Mouse (Mus musculus) liver, adult 2 months (tissue): ENCODE results near the gene Wnt1. TPM values are rescaled to one million over a fixed set of nuclear protein-coding genes. Genes with fewer than 3 reads are reported as not detected.

Experiments
- DNase-seq: peaks from one replicate; pipeline ENCODE4 v3.0.0-alpha.2; 2011; ENCODE audit warnings: low read depth, low spot score; ENCODE audit errors: extremely low read depth
- H3K27ac ChIP-seq: fragments of 200-500 bp; replicated peaks from 2 replicates; pipeline ENCODE4 v1.5.1; 2012; ENCODE audit warnings: low read depth, mild to moderate bottlenecking, control low read depth, inconsistent platforms, low read length; ENCODE audit not compliant: insufficient read depth
- H3K27me3 ChIP-seq: fragments of 200-500 bp; 2 replicates; pipeline ENCODE4 v1.6.1; 2012; ENCODE audit warnings: mild to moderate bottlenecking, moderate library complexity, low read length, inconsistent platforms; ENCODE audit not compliant: control insufficient read depth, insufficient read depth
- H3K36me3 ChIP-seq: fragments of 200-500 bp; 2 replicates; pipeline ENCODE4 v1.6.1; 2012; ENCODE audit warnings: low read length, inconsistent platforms; ENCODE audit not compliant: control insufficient read depth, insufficient read depth
- H3K4me1 ChIP-seq: fragments of 200-500 bp; 2 replicates; pipeline ENCODE4 v1.6.1; 2011; ENCODE audit warnings: low read length; ENCODE audit not compliant: control insufficient read depth, insufficient read depth
- H3K4me3 ChIP-seq: fragments of 200-500 bp; 2 replicates; pipeline ENCODE4 v1.5.1; 2011; ENCODE audit warnings: low read depth, mild to moderate bottlenecking, control low read depth, low read length, moderate library complexity; ENCODE audit not compliant: insufficient read depth
- H3K79me2 ChIP-seq: fragments of 200-500 bp; 2 replicates; pipeline ENCODE4 v1.6.1; 2012; ENCODE audit warnings: inconsistent platforms, mild to moderate bottlenecking, low read length, moderate library complexity; ENCODE audit not compliant: control insufficient read depth, insufficient read depth
- H3K9ac ChIP-seq: fragments of 200-500 bp; 2 replicates; pipeline ENCODE4 v1.6.1; 2012; ENCODE audit warnings: low read depth, mild to moderate bottlenecking, control low read depth, inconsistent platforms, low read length
- CTCF ChIP-seq: fragments of 200-500 bp; IDR thresholded peaks from 2 replicates; pipeline ENCODE4 v1.5.1; 2011; ENCODE audit warnings: low read depth, low read length, control low read depth
- POLR2A ChIP-seq: fragments of 200-500 bp; IDR thresholded peaks from 2 replicates; pipeline ENCODE4 v1.6.1; 2011; ENCODE audit warnings: low read length, control low read depth; ENCODE audit not compliant: insufficient read depth; ENCODE audit errors: extremely low read depth
- WGBS: fragments of 180-500 bp; shearing (Covaris S2); methylation state at CpG from one replicate; pipeline ENCODE4 v1.1.7; 2018; 5-methylcytosine and 5-hydroxymethylcytosine counted together
- polyA plus RNA-seq: library from polyadenylated mRNA; depleted of rRNA; stranded (reverse); fragments of >200 nt; gene quantifications from 2 replicates; pipeline ENCODE4 v1.2.3, GENCODE M21; 2012; rRNA removed
- total RNA-seq: library from RNA; depleted of rRNA; stranded (reverse); fragments of >200 nt; gene quantifications from 2 replicates; pipeline ENCODE4 v1.2.3, GENCODE M21; 2014; rRNA removed

Wnt1 gene
- total and polyA plus RNA-seq, 2 experiments, result not detected

DNA sequence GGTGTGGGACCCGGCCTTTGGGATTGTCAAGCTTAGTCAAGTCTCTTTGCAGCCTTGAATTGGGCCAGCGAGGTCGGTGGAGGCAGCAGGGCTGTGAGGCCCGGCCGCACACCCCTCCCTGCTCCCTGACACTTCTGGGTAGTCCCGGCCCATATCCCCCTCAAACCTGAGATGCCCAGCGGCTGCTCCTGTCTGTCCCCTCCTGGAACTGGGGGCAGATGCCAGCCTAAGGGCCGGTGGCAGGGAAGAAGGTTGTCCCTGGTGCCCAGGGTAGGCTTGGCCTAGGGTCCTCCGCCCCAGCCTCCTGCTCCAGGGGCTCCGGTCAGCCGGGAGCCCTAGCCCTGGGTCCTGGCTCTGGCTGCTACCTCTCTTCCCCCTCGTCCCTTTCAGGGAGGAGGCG lies 44.4 kb downstream of the Wnt1 start:
- DNase-seq, result no peak
- Histone ChIP-seq H3K79me2 (peaks cover 10% of the 10 kb centered on the region; the same call in 1 of the 2 replicates), H3K27ac (no peak overlapping the region), H3K27me3 (no peaks in the 10 kb centered on the region), H3K9ac (no peak overlapping the region), H3K4me1 (no peaks in the 10 kb centered on the region; the same call in 1 of the 2 replicates), H3K36me3 (peaks cover 36% of the 10 kb centered on the region), H3K4me3 (no peak overlapping the region)
- 85% methylated on average over 13 of the region's 13 CpGs for WGBS
- no peak for TF ChIP-seq POLR2A
- TF ChIP-seq CTCF, result no peak

DNA sequence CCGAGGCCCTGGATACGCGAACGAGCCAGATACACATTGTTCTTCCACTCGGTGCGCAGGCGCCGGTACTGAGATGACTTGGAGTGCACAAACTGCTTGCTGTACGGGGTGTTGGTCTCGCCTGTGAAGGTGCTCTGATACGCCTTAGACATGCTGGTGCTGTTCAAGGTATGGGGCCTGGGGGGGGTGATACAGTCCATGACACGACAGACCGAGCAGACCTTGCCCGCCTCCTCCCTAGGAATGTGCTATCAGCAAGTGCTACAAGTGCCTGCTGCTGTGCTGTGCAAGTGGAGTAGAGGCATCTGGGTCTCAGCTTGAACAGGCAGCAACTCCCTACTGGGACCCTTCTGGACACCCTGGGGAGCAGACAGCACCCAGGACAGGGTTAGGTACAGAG lies 45.6 kb downstream of the Wnt1 start:
- Histone ChIP-seq H3K36me3 (peaks cover 36% of the 10 kb centered on the region), H3K27me3 (no peaks in the 10 kb centered on the region), H3K4me3 (no peak overlapping the region), H3K4me1 (no peaks in the 10 kb centered on the region; the same call in 1 of the 2 replicates), H3K27ac (no peak overlapping the region), H3K9ac (no peak overlapping the region), H3K79me2 (no peaks in the 10 kb centered on the region)
- no peak for DNase-seq
- no peak for TF ChIP-seq CTCF
- no peak for TF ChIP-seq POLR2A
- WGBS, result 97% methylated on average over 14 of the region's 14 CpGs

DNA sequence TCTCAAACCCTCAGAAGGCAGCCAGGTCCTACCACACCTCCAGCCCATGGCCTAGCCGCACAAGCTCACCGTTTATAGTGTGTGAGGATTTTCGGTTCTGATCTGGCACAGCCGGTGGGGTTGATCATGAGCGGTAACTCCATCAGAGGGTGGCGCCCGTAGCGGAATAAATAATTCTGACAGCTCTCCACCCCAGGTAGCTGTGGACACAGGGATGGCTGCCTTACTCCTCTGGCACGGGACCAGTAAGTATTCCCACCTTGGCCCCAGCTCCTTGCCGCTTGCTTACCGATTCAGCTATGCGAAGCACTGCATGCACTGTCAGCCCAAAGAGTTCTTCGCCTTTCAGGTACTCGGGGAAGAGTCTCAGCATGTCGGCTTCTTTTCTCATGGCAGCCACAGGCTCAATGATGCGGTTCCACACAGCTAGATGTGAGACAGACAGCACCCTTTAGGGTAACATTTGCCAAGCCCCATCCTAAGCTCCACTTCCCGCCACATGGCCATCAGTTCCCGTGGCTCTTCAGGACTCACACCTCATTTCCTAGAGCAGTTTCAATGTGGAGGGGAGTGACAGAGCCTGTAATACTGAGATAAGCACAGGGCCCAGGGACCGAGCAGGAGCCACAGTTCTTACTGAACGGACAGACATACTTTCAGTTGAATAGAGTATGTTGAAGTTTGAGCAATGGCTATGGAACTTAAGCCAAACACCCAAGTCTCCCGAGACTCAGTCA lies 47.5 kb downstream of the Wnt1 start:
- no peak for TF ChIP-seq POLR2A
- TF ChIP-seq CTCF, result no peak
- DNase-seq, result no peak
- no peak overlapping the region for H3K4me3 ChIP-seq
- no peak overlapping the region for H3K9ac ChIP-seq
- no peak overlapping the region for H3K27ac ChIP-seq
- no peaks in the 10 kb centered on the region for H3K27me3 ChIP-seq
- H3K79me2 ChIP-seq, result no peaks in the 10 kb centered on the region
- 94% methylated on average over 21 of the region's 21 CpGs for WGBS
- peaks cover 43% of the 10 kb centered on the region for H3K36me3 ChIP-seq
- no peaks in the 10 kb centered on the region for H3K4me1 ChIP-seq

DNA sequence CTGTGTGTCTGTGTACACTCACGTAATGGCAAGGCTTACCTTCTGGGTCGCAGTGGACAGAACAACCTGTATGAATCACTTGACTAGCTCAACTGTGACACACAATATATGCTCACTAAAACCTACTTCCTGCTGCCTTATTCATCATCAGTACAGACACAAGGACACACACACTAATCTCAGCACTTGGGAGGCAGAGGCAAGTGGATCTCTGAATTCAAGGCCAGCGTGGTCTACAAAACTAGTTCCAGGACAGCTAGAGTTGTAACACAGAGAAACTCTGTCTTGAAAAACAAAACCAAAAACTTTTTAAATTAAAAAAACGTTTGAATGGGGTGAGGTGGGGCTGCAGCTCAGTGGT lies 48.1 kb downstream of the Wnt1 start:
- 75% methylated on average over 4 of the region's 4 CpGs for WGBS
- no peak for DNase-seq
- Histone ChIP-seq H3K4me3 (no peak overlapping the region), H3K79me2 (no peaks in the 10 kb centered on the region), H3K27me3 (no peaks in the 10 kb centered on the region), H3K9ac (no peak overlapping the region), H3K36me3 (peaks cover 45% of the 10 kb centered on the region), H3K27ac (no peak overlapping the region), H3K4me1 (no peaks in the 10 kb centered on the region)
- no peak for TF ChIP-seq CTCF
- TF ChIP-seq POLR2A, result no peak

DNA sequence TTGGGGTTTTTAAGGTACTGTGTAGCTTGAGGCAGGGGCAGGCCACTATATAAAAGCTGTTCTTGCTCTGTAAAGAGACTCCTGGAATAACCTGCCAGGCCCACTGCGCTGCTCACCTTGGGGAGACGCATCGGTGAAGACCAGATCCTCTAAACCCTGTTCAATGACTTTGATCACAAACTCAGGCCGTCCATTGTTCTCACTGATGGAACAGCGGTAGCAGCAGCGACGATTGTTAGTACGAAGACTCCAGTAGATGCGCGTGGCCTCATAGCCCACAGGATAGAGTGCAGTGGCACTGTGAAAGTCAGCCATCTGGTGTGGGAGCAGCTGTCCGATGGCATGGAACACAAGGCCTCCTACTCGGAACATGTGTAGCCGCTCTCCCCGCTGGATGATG lies 49.5 kb downstream of the Wnt1 start:
- no peaks in the 10 kb centered on the region for H3K4me1 ChIP-seq
- 97% methylated on average over 14 of the region's 14 CpGs for WGBS
- TF ChIP-seq CTCF (no peak), POLR2A (no peak)

DNA sequence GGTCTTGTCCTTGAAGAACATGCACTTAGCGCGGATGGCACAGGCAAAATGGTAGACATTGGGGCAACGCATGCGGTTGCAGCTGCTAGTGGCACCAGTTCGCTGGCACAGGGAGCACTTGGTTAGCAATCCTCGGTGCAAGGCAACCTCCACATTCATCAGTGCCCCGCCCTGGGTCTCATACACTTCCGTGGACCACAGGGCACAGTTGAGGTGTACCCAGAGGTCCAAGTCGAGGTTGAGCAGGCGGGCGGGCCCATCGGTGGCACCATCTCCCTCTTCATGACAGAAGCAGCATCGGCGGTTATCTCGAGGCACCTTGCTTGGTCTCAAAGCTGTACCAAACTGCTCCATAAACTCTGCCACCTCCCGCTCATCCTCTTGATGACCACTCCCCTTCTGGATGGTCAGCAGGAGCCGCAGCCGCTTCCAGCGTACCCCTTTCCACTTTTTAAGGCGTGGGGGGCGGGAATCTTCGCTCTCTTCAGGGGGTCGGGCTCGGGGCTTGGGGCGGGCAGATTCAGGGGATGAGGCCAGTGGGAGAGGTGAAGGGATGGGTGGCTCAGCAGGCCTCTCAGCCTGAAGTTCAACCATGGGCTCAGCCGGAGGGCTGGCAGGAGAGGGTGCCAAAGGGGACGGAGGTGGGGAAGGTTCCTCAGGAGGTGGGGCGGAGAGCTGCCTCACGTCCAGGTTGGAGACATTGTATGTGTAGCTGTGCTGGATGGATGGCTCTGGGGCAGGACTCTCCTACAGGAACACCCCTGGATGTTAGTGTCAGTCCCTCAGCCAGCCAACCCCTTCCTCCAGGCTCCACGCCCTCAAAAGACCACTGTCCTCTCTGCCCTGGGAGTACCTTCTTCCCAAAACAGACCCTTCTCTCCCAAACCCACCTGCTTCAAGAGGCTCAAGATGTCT lies 50.3 kb downstream of the Wnt1 start:
- H3K9ac ChIP-seq, result no peak overlapping the region
- no peaks in the 10 kb centered on the region for H3K4me1 ChIP-seq
- peaks cover 46% of the 10 kb centered on the region for H3K36me3 ChIP-seq
- no peaks in the 10 kb centered on the region for H3K79me2 ChIP-seq
- H3K27me3 ChIP-seq, result no peaks in the 10 kb centered on the region
- DNase-seq, result no peak
- 94% methylated on average over 30 of the region's 30 CpGs for WGBS
- H3K27ac ChIP-seq, result no peak overlapping the region
- H3K4me3 ChIP-seq, result no peak overlapping the region
- TF ChIP-seq POLR2A, result no peak
- no peak for TF ChIP-seq CTCF

More for the DNA sequence above, 49.5 kb downstream of the Wnt1 start:
- DNase-seq, result no peak
- H3K79me2 ChIP-seq, result no peaks in the 10 kb centered on the region
- H3K4me3 ChIP-seq, result no peak overlapping the region
- peaks cover 49% of the 10 kb centered on the region for H3K36me3 ChIP-seq
- no peak overlapping the region for H3K9ac ChIP-seq
- H3K27me3 ChIP-seq, result no peaks in the 10 kb centered on the region
- no peak overlapping the region for H3K27ac ChIP-seq

Other genes starting within 250 kb of the Wnt1 start
- gene Ccnt1, start 218.9 kb upstream of the Wnt1 start, total RNA-seq, result 13.5 and 13.8 TPM in 2 replicates
- 5.4 and 7.4 TPM in 2 replicates for gene Ccnt1, start 218.9 kb upstream of the Wnt1 start, polyA plus RNA-seq
- not detected in 2 replicates for gene 4930415O20Rik, start 218.9 kb upstream of the Wnt1 start, total RNA-seq
- gene 4930415O20Rik, start 218.9 kb upstream of the Wnt1 start, polyA plus RNA-seq, result not detected in 2 replicates
- 8.9 and 11.8 TPM in 2 replicates for gene Adcy6, start 179.8 kb upstream of the Wnt1 start, total RNA-seq
- 13.7 and 16.3 TPM in 2 replicates for gene Adcy6, start 179.8 kb upstream of the Wnt1 start, polyA plus RNA-seq
- gene Cacnb3, start 159.0 kb upstream of the Wnt1 start, total RNA-seq, result 0.27 and 0.28 TPM in 2 replicates
- 0.75 and 0.86 TPM in 2 replicates for gene Cacnb3, start 159.0 kb upstream of the Wnt1 start, polyA plus RNA-seq
- gene Ddx23, start 127.0 kb upstream of the Wnt1 start, total RNA-seq, result 27.6 and 33.9 TPM in 2 replicates
- gene Ddx23, start 127.0 kb upstream of the Wnt1 start, polyA plus RNA-seq, result 15.4 and 18.8 TPM in 2 replicates
- 20.0 and 23.2 TPM in 2 replicates for gene Rnd1, start 112.4 kb upstream of the Wnt1 start, total RNA-seq
- gene Rnd1, start 112.4 kb upstream of the Wnt1 start, polyA plus RNA-seq, result 7.4 and 21.3 TPM in 2 replicates
- not detected in 2 replicates for gene Ccdc65, start 81.7 kb upstream of the Wnt1 start, total RNA-seq
- not detected in 2 replicates for gene Ccdc65, start 81.7 kb upstream of the Wnt1 start, polyA plus RNA-seq
- 22.4 and 26.6 TPM in 2 replicates for gene Fkbp11, start 61.7 kb upstream of the Wnt1 start, total RNA-seq
- gene Fkbp11, start 61.7 kb upstream of the Wnt1 start, polyA plus RNA-seq, result 12.2 and 22.4 TPM in 2 replicates
- gene Arf3, start 26.6 kb upstream of the Wnt1 start, total RNA-seq, result 10.5 and 14.0 TPM in 2 replicates
- 41.3 and 43.0 TPM in 2 replicates for gene Arf3, start 26.6 kb upstream of the Wnt1 start, polyA plus RNA-seq
- gene Wnt10b, start 11.7 kb upstream of the Wnt1 start, total RNA-seq, result 0.47 TPM in 1 of 2 replicates, not detected in the other
- not detected in 2 replicates for gene Wnt10b, start 11.7 kb upstream of the Wnt1 start, polyA plus RNA-seq
- gene Ddn, start 19.6 kb downstream of the Wnt1 start, total RNA-seq, result 0.13 TPM in 1 of 2 replicates, not detected in the other
- gene Ddn, start 19.6 kb downstream of the Wnt1 start, polyA plus RNA-seq, result not detected in 2 replicates
- gene Prkag1, start 41.7 kb downstream of the Wnt1 start, total RNA-seq, result 40.1 and 41.4 TPM in 2 replicates
- 35.6 and 37.7 TPM in 2 replicates for gene Prkag1, start 41.7 kb downstream of the Wnt1 start, polyA plus RNA-seq
- 6.6 and 10.1 TPM in 2 replicates for gene Kmt2d, start 81.3 kb downstream of the Wnt1 start, total RNA-seq
- gene Kmt2d, start 81.3 kb downstream of the Wnt1 start, polyA plus RNA-seq, result 7.1 and 10.3 TPM in 2 replicates
- 0.94 and 1.8 TPM in 2 replicates for gene Rhebl1, start 104.7 kb downstream of the Wnt1 start, total RNA-seq
- 0.35 and 0.37 TPM in 2 replicates for gene Rhebl1, start 104.7 kb downstream of the Wnt1 start, polyA plus RNA-seq
- gene Dhh, start 108.7 kb downstream of the Wnt1 start, total RNA-seq, result under 0.01 and 0.13 TPM in 2 replicates
- 0.18 and 0.45 TPM in 2 replicates for gene Dhh, start 108.7 kb downstream of the Wnt1 start, polyA plus RNA-seq
- gene Lmbr1l, start 128.4 kb downstream of the Wnt1 start, total RNA-seq, result 24.3 and 28.8 TPM in 2 replicates
- 21.3 and 32.4 TPM in 2 replicates for gene Lmbr1l, start 128.4 kb downstream of the Wnt1 start, polyA plus RNA-seq
- gene Tuba1b, start 144.7 kb downstream of the Wnt1 start, total RNA-seq, result 49.9 and 99.4 TPM in 2 replicates
- 151 and 183 TPM in 2 replicates for gene Tuba1b, start 144.7 kb downstream of the Wnt1 start, polyA plus RNA-seq
- not detected in 2 replicates for gene Gm49450, start 163.7 kb downstream of the Wnt1 start, total RNA-seq
- gene Gm49450, start 163.7 kb downstream of the Wnt1 start, polyA plus RNA-seq, result 2.9 and 3.1 TPM in 2 replicates
- gene Tuba1a, start 163.8 kb downstream of the Wnt1 start, total RNA-seq, result 8.4 and 12.9 TPM in 2 replicates
- 10.7 and 13.7 TPM in 2 replicates for gene Tuba1a, start 163.8 kb downstream of the Wnt1 start, polyA plus RNA-seq
- 60.9 and 85.4 TPM in 2 replicates for gene Tuba1c, start 240.0 kb downstream of the Wnt1 start, total RNA-seq
- 281 and 339 TPM in 2 replicates for gene Tuba1c, start 240.0 kb downstream of the Wnt1 start, polyA plus RNA-seq